Mouse (Mus musculus) spleen, postnatal 14 days (tissue): Measurements from ENCODE around the gene Trp53rkb.

Experiments
- DNase-seq, 2 experiments: peaks; one replicate each; pipeline ENCODE4 v3.0.0; 2021 to 2022; ENCODE audit warnings: low spot score in 2 of 2

Trp53rkb gene

DNA sequence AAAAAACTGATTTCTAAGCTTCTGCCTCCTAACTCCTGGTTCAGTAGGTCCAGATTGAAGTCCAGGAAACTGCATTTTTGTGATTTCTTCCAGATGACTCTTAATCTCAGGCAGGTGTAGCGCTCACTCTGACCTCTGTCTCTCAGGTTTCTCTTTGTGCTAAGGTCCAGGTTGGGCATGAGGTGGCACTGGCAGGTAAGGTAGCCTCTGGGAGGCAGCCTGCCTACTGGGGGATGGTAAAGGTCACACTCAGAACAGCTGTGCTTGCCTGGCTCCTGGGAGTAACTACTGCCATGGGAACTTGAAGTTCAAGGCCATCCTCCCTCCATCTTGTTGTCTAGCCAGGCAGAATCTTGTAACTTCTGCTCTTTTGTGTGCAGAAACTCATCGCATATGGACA, 41.8 kb downstream of the Trp53rkb start:
- no peak for DNase-seq

GRCm38 (mm10) chr2:166834796-166835195, 42.5 kb downstream of the Trp53rkb start:
- no peak for DNase-seq

DNA sequence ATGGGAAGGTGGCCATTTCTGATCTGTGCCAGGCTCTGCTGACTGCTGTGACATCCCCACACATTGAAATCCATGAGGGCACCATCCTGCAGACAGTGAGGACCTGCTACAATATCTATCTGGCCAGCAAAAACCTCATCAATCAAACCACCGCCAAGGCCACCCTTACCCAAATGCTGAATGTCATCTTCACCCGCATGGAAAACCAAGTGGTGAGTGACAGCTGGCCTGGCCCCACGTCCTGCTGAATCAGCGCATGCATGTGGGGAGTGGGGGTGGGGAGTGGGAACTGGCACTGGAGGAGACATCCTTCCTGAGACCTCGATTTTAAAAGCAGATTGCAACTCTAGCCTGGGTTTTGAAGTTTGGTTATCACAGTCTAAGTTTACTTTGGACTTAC, 43.2 kb downstream of the Trp53rkb start:
- no peak for DNase-seq

- DNase-seq = no peak
These were observed 49.5 kb downstream of the Trp53rkb start for GRCm38 (mm10) chr2:166841813-166842212.
